ENCODE assay signal across 13 mouse cellular contexts in the genomic region with DNA sequence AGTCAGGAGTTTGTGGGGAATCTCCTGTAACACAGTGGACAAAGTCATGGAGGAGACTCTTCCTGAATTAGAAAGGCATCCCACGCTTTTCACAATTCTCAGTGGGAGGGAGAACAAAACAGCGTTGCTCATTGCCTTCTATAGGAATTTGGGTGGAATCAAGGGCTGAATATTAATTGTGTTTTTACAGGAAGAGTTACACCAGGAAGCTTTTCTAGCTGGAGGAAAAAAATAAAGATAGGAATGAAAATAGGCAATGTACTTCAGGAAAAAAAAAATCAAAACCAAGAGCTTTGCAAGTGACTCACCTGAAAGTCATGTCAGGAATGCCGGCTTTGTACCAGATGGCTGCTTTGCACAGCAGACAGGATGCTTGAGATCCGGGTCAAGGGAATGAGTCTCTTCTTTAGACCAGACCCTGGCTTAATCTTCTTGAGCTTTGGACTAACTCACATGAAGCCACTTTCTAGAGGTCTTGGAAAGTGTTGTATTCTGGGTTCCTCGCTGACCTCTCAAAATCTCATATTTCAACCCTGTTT.
DNase-seq lines count a peak whose midpoint lies in the region; ATAC-seq and TF ChIP-seq lines count a peak whose summit lies in the region.
"Had no signal": no experiment of that assay in that cellular context is flagged by ENCODE, and none has a peak within 500 bp of the region (broad histone marks: within the 10 kb centered on the region; RNA-seq: fewer than 3 reads in every experiment).

No protein-coding gene starts in this region.

- H3K27ac ChIP-seq in stomach, postnatal 0 days (replicated peaks), result no peak overlapping the region
- H3K27ac ChIP-seq: forebrain, embryonic 15.5 days; lung, embryonic 15.5 days; neural tube, embryonic 13.5 days had no signal

- no peaks in the 10 kb centered on the region for H3K27me3 ChIP-seq in myocyte (ENCODE audit: control insufficient read depth, insufficient read depth, insufficient read length)
- no peaks in the 10 kb centered on the region for H3K27me3 ChIP-seq in stomach, postnatal 0 days (ENCODE audit: control insufficient read depth, insufficient read depth, low read length)
- H3K27me3 ChIP-seq: forebrain, embryonic 15.5 days; lung, embryonic 15.5 days; neural tube, embryonic 13.5 days had no signal

- no peak for TF ChIP-seq CTCF in lung, adult 2 months (IDR thresholded peaks at IDR 0.05; ENCODE audit: insufficient read depth, low read length)
- TF ChIP-seq CTCF in stomach, postnatal 0 days (IDR thresholded peaks at IDR 0.05; ENCODE audit: low read depth), result no peak

- no peaks in the 10 kb centered on the region for H3K9me3 ChIP-seq in stomach, postnatal 0 days (ENCODE audit: control insufficient read depth, low read length)
- H3K9me3 ChIP-seq: forebrain, embryonic 15.5 days; lung, embryonic 15.5 days; neural tube, embryonic 13.5 days had no signal

- no peaks in the 10 kb centered on the region for H3K36me3 ChIP-seq in myocyte (ENCODE audit: control insufficient read depth, insufficient read depth)
- H3K36me3 ChIP-seq in stomach, postnatal 0 days (ENCODE audit: control insufficient read depth, insufficient read depth, low read length), result no peaks in the 10 kb centered on the region
- H3K36me3 ChIP-seq: forebrain, embryonic 15.5 days; lung, embryonic 15.5 days; neural tube, embryonic 13.5 days had no signal

- H3K4me2 ChIP-seq in myocyte (ENCODE audit: low read depth), result peak overlapping the region; percentile 45
- H3K4me2 ChIP-seq in stomach, postnatal 0 days (replicated peaks; ENCODE audit: low read depth), result no peak overlapping the region
- H3K4me2 ChIP-seq: forebrain, embryonic 15.5 days; lung, embryonic 15.5 days; neural tube, embryonic 13.5 days had no signal

- no peaks in the 10 kb centered on the region for H3K79me2 ChIP-seq in myocyte (ENCODE audit: control insufficient read depth, insufficient read depth)

- TF ChIP-seq EP300 in stomach, postnatal 0 days (optimal IDR thresholded peaks at IDR 0.05), result no peak

- ATAC-seq in stomach, postnatal 0 days (ENCODE audit: low FRiP score, low TSS enrichment), result no peak
- ATAC-seq in erythroid progenitor cell, adult 5-6 weeks (replicated peaks; ENCODE audit: low FRiP score, poor library complexity, severe bottlenecking), result no peak
- ATAC-seq: forebrain, embryonic 15.5 days; hindbrain, embryonic 16.5 days had no signal

- no peak overlapping the region for H3ac ChIP-seq in myocyte (ENCODE audit: control insufficient read depth, insufficient read length)

- WGBS in lung, adult 2 months, result 53% methylated on average over 5 of the region's 5 CpGs
- 57% methylated on average over 5 of the region's 5 CpGs for WGBS in stomach, postnatal 0 days

- H3K4me3 ChIP-seq in lung, adult 2 months (replicated peaks; ENCODE audit: extremely low read depth, low read depth, low read length), result no peak overlapping the region
- no peak overlapping the region for H3K4me3 ChIP-seq in myocyte
- no peak overlapping the region for H3K4me3 ChIP-seq in stomach, postnatal 0 days (ENCODE audit: low read depth, low read length)
- H3K4me3 ChIP-seq: forebrain, embryonic 15.5 days; lung, embryonic 15.5 days; neural tube, embryonic 13.5 days had no signal

- H3K4me1 ChIP-seq in lung, adult 2 months (ENCODE audit: control insufficient read depth, insufficient read depth, low read length), result no peaks in the 10 kb centered on the region
- H3K4me1 ChIP-seq in stomach, postnatal 0 days (replicated peaks; ENCODE audit: control insufficient read depth, insufficient read depth), result no peaks in the 10 kb centered on the region
- H3K4me1 ChIP-seq: forebrain, embryonic 15.5 days; neural tube, embryonic 13.5 days had no signal

- peak; percentile 36 to 47 for DNase-seq in lung, adult 18-20 months
- DNase-seq in lung, adult 2 months, result no peak
- peak; percentile 33 for DNase-seq in brain, adult 2 months (ENCODE audit: low read depth, low spot score)
- peak; percentile 10 to 40 for DNase-seq in heart, postnatal 14 days
- no peak for DNase-seq in stomach, postnatal 0 days (ENCODE audit: low spot score)
- no peak for DNase-seq in cerebellum, postnatal 36 days
- DNase-seq: cerebellum, adult 18-20 months had no signal

- TF ChIP-seq POLR2A in lung, adult 2 months (IDR thresholded peaks at IDR 0.05; ENCODE audit: borderline replicate concordance, extremely low read depth, low read depth, low read length), result no peak
- no peak for TF ChIP-seq POLR2A in myocyte (IDR thresholded peaks at IDR 0.05; ENCODE audit: insufficient read length, low read depth)

- intact Hi-C loops in heart, postnatal 14 days (cut with DNase I), result no loop called here

- H3K9ac ChIP-seq in stomach, postnatal 0 days (ENCODE audit: low read length), result no peak overlapping the region
- H3K9ac ChIP-seq: forebrain, embryonic 15.5 days; lung, embryonic 15.5 days; neural tube, embryonic 13.5 days had no signal

TF ChIP-seq in myocyte, 11 proteins besides CTCF, POLR2A, EP300 and RAD21:
- peak; percentile 23 for TF ChIP-seq TCF12 (IDR thresholded peaks at IDR 0.05; ENCODE audit: insufficient read depth, poor library complexity, severe bottlenecking)
- peak in 1 of 3 experiments; percentile 37 for TF ChIP-seq MYOD1 (IDR thresholded peaks at IDR 0.05; ENCODE audit: control insufficient read depth in 1 of 3, insufficient read length in 2 of 3, low read depth in 2 of 3)
- TF ChIP-seq POLR2AphosphoS2 (IDR thresholded peaks at IDR 0.05; ENCODE audit: insufficient read length, low read depth), result no peak

Comparison
In these comparisons a context has a peak if more than half of its experiments do, and no peak if none do; other contexts are left out.
1. DNase-seq: peak in lung, adult 18-20 months (2 of 2), brain, adult 2 months (single experiment) and heart, postnatal 14 days (2 of 2); none in lung, adult 2 months (single experiment), stomach, postnatal 0 days (single experiment) and cerebellum, postnatal 36 days (0 of 2).